Mouse (Mus musculus) ovary, adult 18-20 months (tissue): ENCODE measurements at regions not wholly inside any gene's neighbourhood (a gene's known extent, or its start where the extent isn't known, plus 50 kb on each side); places are given as distances from the start of the nearest gene placed in this dataset.

Source experiments
- DNase-seq: peaks from one replicate; pipeline ENCODE4 v3.0.0; 2022; ENCODE audit warnings: low spot score, mixed read lengths

DNA sequence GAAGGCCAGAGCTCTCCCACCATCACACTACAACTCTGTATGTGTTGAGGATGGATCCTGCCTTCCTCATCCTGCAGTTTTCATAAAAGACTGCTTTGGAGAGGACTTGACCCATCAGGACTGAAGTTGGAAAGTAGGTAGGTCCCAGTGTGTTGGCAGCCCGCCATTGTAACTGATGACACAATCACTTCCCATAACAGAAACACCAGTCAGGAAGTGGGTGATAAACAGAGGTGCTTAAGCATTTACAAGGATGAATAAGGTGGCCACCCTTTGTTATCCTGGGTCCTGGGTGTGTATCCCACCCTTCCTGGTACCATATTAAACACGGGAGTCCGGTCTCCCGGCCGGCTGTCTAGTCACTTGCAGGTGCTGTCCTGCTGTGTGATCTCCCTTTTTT is 118.3 kb downstream of the Snx10 start:
- DNase-seq = no peak

DNA sequence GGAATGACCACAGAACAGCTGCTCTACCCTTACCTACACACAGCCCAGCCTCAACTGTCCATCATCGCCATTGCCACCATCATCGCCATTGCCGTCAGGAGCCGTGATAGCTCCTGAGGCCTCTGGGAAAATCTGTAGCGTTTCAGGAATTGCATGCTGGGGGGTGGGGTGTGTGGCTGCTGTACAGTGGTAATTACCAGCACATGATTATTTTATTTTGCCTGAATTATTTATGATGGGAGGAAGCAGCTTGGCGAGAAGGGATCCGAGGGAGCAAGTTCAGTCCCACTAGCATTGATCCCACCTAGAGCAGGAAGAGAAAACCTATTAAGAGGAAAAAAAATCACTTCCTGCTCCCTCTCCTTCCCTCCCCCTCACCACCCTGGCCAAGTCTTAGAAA is 125.1 kb downstream of the Snx10 start:
- no peak for DNase-seq

DNA sequence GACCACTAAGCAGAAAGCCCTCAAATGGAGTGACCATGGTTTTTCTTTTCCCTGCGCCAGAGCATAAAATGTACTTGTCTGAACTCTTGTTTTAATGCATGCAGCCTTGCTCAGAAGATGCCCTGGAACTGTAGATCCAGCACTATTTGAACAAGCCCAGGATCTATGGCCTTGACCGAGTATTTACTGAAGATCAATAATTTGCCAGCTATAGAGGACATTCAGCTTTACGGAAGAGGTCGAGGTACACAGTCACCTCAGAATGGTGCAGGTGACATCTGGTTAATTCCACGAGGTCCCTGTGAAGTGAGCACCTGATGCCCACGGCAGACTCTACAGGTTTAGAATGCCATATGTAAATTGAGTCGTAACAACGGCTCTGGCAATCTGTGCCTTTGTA is 130.1 kb downstream of the Snx10 start:
- no peak for DNase-seq

- no peak for DNase-seq
Observed at GRCm38 (mm10) chr6:51654991-51655390, 131.3 kb downstream of the Snx10 start.

GRCm38 (mm10) chr6:51656078-51656477 is 132.4 kb downstream of the Snx10 start:
- no peak for DNase-seq

DNA sequence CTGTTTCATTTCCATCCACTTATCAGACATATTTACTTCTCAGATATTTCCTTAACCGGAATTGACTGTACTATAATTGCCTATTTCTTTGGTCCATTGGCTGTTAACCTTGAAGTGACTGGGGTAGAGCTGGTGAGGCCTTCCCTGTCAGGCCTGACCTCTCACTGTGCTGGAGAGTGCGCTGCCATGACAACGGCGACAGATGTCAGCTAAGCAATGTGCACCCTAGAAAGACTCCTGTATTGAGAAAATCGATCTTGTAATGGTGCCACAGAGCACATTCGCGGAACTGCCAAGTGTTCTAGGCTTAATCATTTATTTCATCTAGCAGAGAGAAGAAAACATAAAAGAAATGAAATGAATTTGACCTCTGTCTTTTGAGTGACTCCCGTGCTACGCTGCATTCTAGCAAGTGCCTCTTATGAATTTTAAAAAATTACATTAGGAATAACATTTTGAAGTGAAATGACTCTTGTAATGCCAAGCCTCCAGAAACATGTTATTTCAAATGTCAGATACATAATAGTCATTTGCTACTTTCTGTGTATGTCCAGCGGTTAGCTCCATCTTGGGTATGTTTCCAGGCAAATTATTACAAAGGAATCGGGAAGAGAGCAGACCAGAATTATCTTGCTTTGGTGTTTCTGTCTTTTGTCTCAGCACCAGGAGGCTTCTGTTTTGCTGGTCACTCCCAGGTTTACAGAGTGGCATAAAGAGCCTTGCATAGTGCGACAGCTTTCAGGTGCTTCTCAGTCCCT is 133.4 kb downstream of the Snx10 start:
- DNase-seq = no peak

- no peak for DNase-seq
Observed at GRCm38 (mm10) chr6:51658360-51658759, 134.7 kb downstream of the Snx10 start.

DNA sequence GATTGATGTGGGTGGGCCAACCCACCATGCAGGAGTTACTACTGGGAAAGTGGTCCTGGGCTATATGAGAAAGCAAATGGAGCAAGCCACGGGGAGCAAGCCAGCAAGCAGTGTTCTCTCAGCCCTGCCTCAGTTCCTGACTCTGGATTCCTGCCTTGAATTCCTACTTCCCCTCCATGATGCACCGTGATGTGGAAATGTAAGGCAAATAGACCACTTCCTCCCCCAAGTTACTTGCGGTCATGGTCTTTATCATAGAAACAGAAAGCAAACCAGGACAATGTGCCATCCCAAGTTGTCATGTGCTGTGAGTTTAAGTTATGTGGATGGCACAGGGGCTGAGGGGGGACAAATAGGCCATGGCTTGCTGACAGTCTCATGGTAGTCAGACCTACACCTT is 139.5 kb downstream of the Snx10 start:
- DNase-seq = no peak

DNA sequence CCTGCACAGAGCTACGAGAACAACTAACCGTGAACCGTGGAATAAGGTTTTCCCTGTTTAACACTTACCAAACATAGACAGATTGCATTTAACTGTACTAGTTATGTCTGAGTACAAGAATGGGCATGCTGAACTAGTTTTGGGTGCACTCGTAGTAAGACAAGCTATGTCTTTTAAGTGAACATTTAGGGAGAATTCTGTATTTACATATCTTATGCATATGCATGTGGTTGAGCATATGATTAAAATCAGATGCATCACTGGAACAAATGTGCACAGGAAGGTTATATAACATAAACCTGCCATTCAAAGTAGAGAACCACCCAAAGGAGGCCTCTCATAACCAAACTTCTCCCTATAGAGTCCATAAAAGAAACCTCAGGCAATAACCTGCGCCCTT is 140.3 kb downstream of the Snx10 start:
- DNase-seq = no peak

- no peak for DNase-seq
Observed at GRCm38 (mm10) chr6:51667022-51667421, 143.3 kb downstream of the Snx10 start.

DNA sequence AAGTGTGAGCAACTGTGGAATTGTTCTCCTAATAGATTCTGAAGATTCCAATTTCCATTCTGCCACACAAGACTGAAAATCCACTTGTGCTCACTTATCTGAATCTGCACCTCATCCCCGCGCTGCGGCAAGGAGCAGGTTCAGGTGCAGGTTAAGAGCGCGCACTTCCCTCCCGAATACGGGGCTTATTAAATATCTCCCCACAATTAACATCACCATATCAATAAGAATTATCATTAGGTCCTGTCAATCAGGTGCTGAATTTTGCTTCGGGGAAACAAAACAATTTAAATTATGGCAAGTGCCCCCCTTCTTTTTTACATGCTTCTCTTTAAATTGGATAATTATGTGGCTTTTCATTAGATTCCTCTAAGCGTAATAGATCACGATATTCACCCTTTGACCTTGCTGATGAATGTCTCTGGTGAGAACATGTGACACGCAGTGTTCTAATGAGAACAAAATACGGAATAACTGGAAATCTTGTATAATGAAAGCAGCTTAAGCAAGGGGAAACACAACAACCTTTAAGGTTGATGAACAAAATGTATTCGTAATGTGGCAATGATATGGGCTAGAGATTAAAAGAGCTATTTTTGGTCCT is 151.7 kb downstream of the Snx10 start:
- DNase-seq = no peak

GRCm38 (mm10) chr6:51677162-51677996 is 153.7 kb downstream of the Snx10 start:
- no peak for DNase-seq

GRCm38 (mm10) chr6:51678743-51679142 is 155.0 kb downstream of the Snx10 start:
- DNase-seq = no peak

GRCm38 (mm10) chr6:51680239-51680857 is 156.6 kb downstream of the Snx10 start:
- no peak for DNase-seq

DNA sequence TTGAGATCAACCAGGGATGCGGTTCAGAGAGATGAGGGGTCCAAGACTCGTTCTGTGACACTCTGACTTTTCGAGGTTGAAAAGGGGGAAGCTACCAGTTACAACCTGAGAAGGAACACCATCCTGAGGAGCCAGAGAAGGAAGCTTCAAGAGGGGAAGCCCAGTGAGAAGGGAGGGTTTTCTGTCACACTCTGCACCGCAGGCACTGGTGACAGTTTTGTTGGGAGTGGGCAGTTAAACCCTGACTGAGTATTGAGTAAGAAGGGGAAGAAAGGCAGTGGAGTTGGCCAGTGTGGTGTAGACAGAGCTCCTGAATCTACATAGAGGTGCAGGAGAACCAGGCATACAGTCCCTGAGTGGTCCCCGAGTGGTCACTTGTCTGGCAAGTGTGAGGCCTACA is 159.4 kb downstream of the Snx10 start:
- DNase-seq = no peak

- DNase-seq = no peak
Observed at GRCm38 (mm10) chr6:51685651-51686287, 162.1 kb downstream of the Snx10 start.

GRCm38 (mm10) chr6:51690795-51691563 is 167.3 kb downstream of the Snx10 start:
- no peak for DNase-seq

DNA sequence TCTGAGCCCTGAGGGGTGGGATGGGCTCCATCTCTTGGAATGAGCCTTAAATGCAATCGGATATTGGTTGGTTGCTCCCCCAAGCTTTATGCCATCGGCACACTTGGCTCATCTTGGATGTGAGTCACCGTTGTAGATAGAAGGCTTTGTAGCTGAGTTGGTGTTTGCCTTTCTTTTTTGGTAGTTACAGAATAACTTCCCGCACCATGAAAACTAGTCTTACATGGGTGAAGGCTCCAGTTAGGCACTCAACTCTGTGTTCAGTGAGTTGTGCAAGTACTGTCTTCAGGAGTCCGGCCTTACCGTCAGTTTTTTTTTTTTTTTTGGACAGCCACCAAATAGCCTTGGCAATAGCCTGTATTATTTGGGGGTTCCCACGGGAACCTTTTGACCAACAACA is 170.3 kb downstream of the Snx10 start:
- no peak for DNase-seq

DNA sequence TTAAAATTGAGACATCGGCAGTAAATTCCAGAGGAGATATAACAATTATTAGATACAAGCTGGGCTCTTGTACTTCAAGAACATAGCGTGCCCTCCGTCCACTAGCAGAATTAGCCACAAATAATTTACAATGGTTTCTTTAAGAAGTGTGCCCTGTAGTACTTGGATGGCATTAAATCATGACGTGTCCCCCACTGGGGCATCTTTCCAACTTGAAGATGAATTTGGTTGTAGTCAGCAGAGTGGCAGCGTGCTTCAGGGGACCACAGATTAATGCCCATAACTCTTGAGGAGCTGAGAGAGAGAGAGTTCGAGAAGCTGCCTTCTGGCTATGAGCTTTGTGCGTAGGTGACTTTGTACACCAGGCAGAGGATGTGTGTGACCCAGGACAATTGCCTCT is 172.7 kb downstream of the Snx10 start:
- DNase-seq = no peak

DNA sequence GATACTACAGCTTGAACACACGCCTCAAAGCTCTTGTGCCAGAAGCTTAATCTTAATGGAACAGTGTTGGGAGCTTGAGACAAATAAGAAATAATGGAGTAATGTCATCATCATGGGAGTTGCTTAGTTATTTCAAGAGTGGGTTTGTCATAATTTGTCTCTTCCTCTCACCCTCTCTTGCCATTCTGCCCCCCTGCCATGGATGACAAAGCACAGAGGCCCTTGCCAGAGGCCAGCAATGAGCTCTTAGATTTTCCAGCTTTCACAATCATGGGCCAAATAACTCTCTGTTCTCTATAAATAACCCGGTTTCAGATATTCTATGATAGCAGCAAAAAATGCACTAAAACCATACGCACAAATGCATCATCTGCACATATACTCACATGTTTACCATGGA is 174.1 kb downstream of the Snx10 start:
- no peak for DNase-seq

GRCm38 (mm10) chr6:51698244-51698643 is 174.5 kb downstream of the Snx10 start:
- no peak for DNase-seq
